28 mouse cellular contexts compared by ENCODE assay signal in the genomic region with DNA sequence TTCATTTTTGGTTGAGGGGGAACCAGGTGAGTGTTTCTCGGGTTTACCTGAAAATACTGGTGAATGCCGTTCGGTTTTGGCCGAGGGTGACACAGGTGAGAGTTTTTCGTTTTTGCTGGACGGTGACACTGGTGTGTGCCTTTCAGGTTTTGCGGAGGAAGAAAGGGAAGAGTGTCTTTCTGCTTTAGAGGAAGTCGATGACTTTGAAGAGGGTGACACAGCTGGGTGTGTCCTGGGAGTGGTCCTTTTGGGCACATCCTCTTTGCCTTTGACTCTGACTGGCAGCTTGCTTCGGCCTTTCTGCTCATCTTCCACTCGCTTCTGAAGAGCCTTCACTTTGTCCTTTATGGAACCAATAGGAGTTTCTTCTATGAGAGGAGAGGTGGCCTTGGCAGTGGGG.
"Had no signal": no experiment of that assay in that cellular context is flagged by ENCODE, and none has a peak within 500 bp of the region (broad histone marks: within the 10 kb centered on the region; RNA-seq: fewer than 3 reads in every experiment).

No protein-coding gene starts in this region.

- H3K27me3 ChIP-seq: embryonic facial prominence, embryonic 12.5 days; embryonic facial prominence, embryonic 13.5 days; embryonic facial prominence, embryonic 15.5 days; forebrain, embryonic 12.5 days; forebrain, embryonic 13.5 days; forebrain, embryonic 15.5 days had no signal

- DNase-seq: cerebellum, adult 8-10 months; cerebellum, adult 9-10 months; cerebellum, adult 9-11 months; cerebellum, postnatal 10 days; cerebellum, postnatal 14 days; cerebellum, postnatal 25 days; cerebellum, postnatal 36 days; embryo, embryonic 11 days; forebrain, postnatal 0 days; gastrocnemius, adult 2 months; gastrocnemius, postnatal 10 days; gastrocnemius, postnatal 14 days; gastrocnemius, postnatal 25 days; gastrocnemius, postnatal 36 days; heart, adult 11 months; heart, adult 18-20 months; heart, adult 2 months had no signal

- H3K4me3 ChIP-seq: embryonic facial prominence, embryonic 10.5 days; embryonic facial prominence, embryonic 12.5 days; embryonic facial prominence, embryonic 13.5 days; embryonic facial prominence, embryonic 15.5 days; erythroblast, embryonic 14.5 days; forebrain, embryonic 10.5 days; forebrain, embryonic 12.5 days; forebrain, embryonic 13.5 days; forebrain, embryonic 15.5 days; gastrocnemius, adult 2 months; heart, adult 2 months had no signal

- H3K9me3 ChIP-seq: embryonic facial prominence, embryonic 10.5 days; embryonic facial prominence, embryonic 12.5 days; embryonic facial prominence, embryonic 13.5 days; embryonic facial prominence, embryonic 15.5 days; forebrain, embryonic 10.5 days; forebrain, embryonic 12.5 days; forebrain, embryonic 13.5 days; forebrain, embryonic 15.5 days had no signal

- H3K4me1 ChIP-seq: embryonic facial prominence, embryonic 12.5 days; embryonic facial prominence, embryonic 13.5 days; embryonic facial prominence, embryonic 15.5 days; forebrain, embryonic 10.5 days; forebrain, embryonic 12.5 days; forebrain, embryonic 13.5 days; forebrain, embryonic 15.5 days had no signal

- ATAC-seq: forebrain, embryonic 13.5 days; forebrain, embryonic 14.5 days; forebrain, embryonic 15.5 days; forebrain, embryonic 16.5 days; forebrain, postnatal 0 days had no signal

- H3K27ac ChIP-seq: embryonic facial prominence, embryonic 10.5 days; embryonic facial prominence, embryonic 12.5 days; embryonic facial prominence, embryonic 13.5 days; embryonic facial prominence, embryonic 15.5 days; forebrain, embryonic 10.5 days; forebrain, embryonic 12.5 days; forebrain, embryonic 13.5 days; forebrain, embryonic 15.5 days; gastrocnemius, adult 2 months; heart, adult 2 months had no signal

- H3K4me2 ChIP-seq: embryonic facial prominence, embryonic 12.5 days; embryonic facial prominence, embryonic 13.5 days; embryonic facial prominence, embryonic 15.5 days; forebrain, embryonic 12.5 days; forebrain, embryonic 13.5 days; forebrain, embryonic 15.5 days had no signal

- H3K9ac ChIP-seq: embryonic facial prominence, embryonic 12.5 days; embryonic facial prominence, embryonic 13.5 days; embryonic facial prominence, embryonic 15.5 days; forebrain, embryonic 12.5 days; forebrain, embryonic 13.5 days; forebrain, embryonic 15.5 days; forebrain, postnatal 0 days had no signal
